Mouse (Mus musculus) c-Kit-positive CD71-positive TER-119-positive erythroid progenitor cells, embryonic 14.5 days (primary cell): Measurements from ENCODE around the gene Csf2rb2.
"Not testable (repeated sequence)": the region's sequence is repeated elsewhere in the genome, so short reads cannot be mapped to it uniquely, and the experiment has no call there.

ENCODE experiments used
- DNase-seq: peaks from one replicate; pipeline ENCODE4 v3.0.0-alpha.2; 2013; ENCODE audit warnings: low spot score

The Csf2rb2 gene

GRCm38 (mm10) chr15:78318338-78319171 lies 13.0 kb upstream of the Csf2rb2 start:
- DNase-seq: not testable (repeated sequence)

- not testable (repeated sequence) for DNase-seq
Observed at GRCm38 (mm10) chr15:78313659-78314058, 8.1 kb upstream of the Csf2rb2 start.

GRCm38 (mm10) chr15:78312421-78313233 lies 7.1 kb upstream of the Csf2rb2 start:
- not testable (repeated sequence) for DNase-seq

- no peak for DNase-seq
Observed at GRCm38 (mm10) chr15:78310971-78311370, 5.5 kb upstream of the Csf2rb2 start.

- DNase-seq: no peak
Observed at GRCm38 (mm10) chr15:78309865-78310264, 4.3 kb upstream of the Csf2rb2 start.

- no peak for DNase-seq
Observed at GRCm38 (mm10) chr15:78303665-78304233, 1.8 kb downstream of the Csf2rb2 start.

GRCm38 (mm10) chr15:78302718-78303117 lies 2.8 kb downstream of the Csf2rb2 start:
- DNase-seq: no peak

- no peak for DNase-seq
Observed at GRCm38 (mm10) chr15:78300773-78301172, 4.7 kb downstream of the Csf2rb2 start.

- no peak for DNase-seq
Observed at GRCm38 (mm10) chr15:78299641-78300040, 5.9 kb downstream of the Csf2rb2 start.

- no peak for DNase-seq
Observed at GRCm38 (mm10) chr15:78298558-78298957, 7.0 kb downstream of the Csf2rb2 start.

GRCm38 (mm10) chr15:78293716-78294115 lies 11.8 kb downstream of the Csf2rb2 start:
- no peak for DNase-seq

- not testable (repeated sequence) for DNase-seq
Observed at GRCm38 (mm10) chr15:78293228-78293627, 12.3 kb downstream of the Csf2rb2 start.

- DNase-seq: not testable (repeated sequence)
Observed at GRCm38 (mm10) chr15:78289775-78290174, 15.7 kb downstream of the Csf2rb2 start.

- no peak for DNase-seq
Observed at GRCm38 (mm10) chr15:78287941-78288340, 17.6 kb downstream of the Csf2rb2 start.

- DNase-seq: no peak
Observed at GRCm38 (mm10) chr15:78278308-78278707, 27.2 kb downstream of the Csf2rb2 start.

- no peak for DNase-seq
Observed at GRCm38 (mm10) chr15:78271208-78271607, 34.3 kb downstream of the Csf2rb2 start.

- peak; percentile 68 for DNase-seq
Observed at GRCm38 (mm10) chr15:78267865-78268264, 37.7 kb downstream of the Csf2rb2 start.

- DNase-seq: no peak
Observed at GRCm38 (mm10) chr15:78267441-78267840, 38.1 kb downstream of the Csf2rb2 start.

- no peak for DNase-seq
Observed at GRCm38 (mm10) chr15:78263286-78263685, 42.2 kb downstream of the Csf2rb2 start.

- DNase-seq: no peak
Observed at GRCm38 (mm10) chr15:78260668-78261333, 44.7 kb downstream of the Csf2rb2 start.

- DNase-seq: no peak
Observed at GRCm38 (mm10) chr15:78258246-78258865, 47.2 kb downstream of the Csf2rb2 start.
